Mouse (Mus musculus) heart, adult 9 months (tissue): Measurements from ENCODE around the gene Bst1.

Experiments used
- DNase-seq, 2 experiments: peaks; one replicate each; pipeline ENCODE4 v3.0.0; 2022; ENCODE audit warnings: low spot score in 2 of 2

The Bst1 gene

GRCm38 (mm10) chr5:43810427-43811062 lies 8.1 kb upstream of the Bst1 start:
- no peak for DNase-seq

- no peak for DNase-seq
Observed at GRCm38 (mm10) chr5:43814536-43814935, 4.1 kb upstream of the Bst1 start.

DNA sequence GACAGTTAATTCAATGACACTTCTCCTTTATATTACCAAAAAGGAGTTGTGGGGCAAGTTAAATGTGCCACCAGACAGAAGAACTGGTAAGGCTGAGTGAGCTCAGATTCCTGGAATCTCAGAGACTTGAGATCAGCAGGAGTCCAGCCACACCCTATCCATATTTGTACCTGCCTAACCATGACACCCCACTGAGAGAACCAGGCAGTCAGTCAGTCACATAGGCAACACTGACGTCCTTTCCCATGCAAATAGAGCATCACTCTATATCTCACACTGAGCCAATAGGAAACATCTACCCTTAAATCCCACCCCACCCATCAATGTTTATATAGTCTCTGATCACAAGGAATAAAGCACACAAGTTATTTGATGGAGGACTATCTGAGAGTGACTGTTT lies 2.9 kb upstream of the Bst1 start:
- DNase-seq, result no peak

- DNase-seq, result no peak
Observed at GRCm38 (mm10) chr5:43820785-43821184, 2.1 kb downstream of the Bst1 start.

GRCm38 (mm10) chr5:43821538-43821937 lies 2.9 kb downstream of the Bst1 start, which contains the start of gene Fbxl5:
Gene Fbxl5 (minus strand): TSS chr5:43821638.
- no peak for DNase-seq

- DNase-seq, result no peak
Observed at GRCm38 (mm10) chr5:43822199-43822598, 3.5 kb downstream of the Bst1 start.

DNA sequence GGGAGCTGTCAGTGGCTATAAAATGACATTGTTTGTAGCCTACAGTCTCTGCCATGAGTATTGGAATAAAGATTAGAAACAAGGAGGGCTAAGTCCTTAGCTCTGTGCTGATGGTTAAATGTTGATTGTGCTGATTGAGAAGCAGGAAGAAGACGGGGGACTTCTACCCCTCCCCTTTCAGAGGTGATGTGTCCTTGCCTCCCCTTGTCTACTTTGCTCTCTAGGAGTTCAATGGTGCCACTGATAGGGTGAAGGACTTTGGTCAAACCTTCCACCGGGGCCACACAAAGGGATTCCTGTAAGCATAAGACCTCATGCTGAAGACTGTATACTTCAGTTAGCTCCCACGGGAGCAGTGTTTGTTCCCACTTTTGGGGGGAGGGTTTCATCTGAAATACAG lies 4.1 kb downstream of the Bst1 start:
- DNase-seq, result no peak

GRCm38 (mm10) chr5:43824580-43824979 lies 5.9 kb downstream of the Bst1 start:
- no peak for DNase-seq

DNA sequence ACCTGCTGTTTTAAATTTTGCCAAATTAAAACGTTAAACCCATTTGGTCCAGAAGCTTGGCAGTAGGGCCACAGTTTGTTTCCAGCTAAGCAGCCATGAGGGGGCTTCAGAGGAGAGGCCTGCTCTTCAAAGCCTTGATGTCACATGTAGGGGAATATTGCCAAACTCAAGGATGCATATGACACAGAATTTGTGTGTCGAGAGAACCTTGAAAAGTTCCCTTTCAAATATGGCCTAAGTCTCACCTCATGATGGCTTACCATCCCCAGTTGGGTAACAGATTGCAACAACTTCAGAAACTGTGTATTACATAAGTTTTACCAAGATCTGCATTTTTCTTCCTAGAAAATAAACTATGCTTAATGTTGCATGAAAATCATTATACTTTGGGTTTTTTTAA lies 8.2 kb downstream of the Bst1 start:
- DNase-seq, result no peak

GRCm38 (mm10) chr5:43827366-43827765 lies 8.7 kb downstream of the Bst1 start:
- no peak for DNase-seq

DNA sequence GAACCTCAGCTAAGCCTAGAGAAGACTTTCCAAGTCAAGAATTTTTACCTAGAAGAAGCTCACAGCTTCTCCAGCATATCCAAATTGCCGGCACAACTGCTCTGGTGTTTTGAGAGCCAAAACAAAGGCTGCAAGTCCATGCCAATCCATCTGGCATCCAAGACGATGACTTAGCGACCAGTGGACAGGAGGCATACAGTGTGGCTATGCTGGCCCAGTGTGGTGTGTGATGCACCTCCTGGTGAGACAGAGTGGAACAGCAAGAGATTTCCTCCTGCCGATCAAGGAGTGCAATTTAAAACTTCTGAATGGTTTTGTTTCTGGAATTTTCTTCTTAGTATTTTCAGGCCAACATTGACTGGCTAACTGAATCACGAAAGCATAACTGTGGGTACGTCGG lies 17.9 kb downstream of the Bst1 start:
- no peak for DNase-seq

GRCm38 (mm10) chr5:43837372-43837771 lies 18.7 kb downstream of the Bst1 start:
- peak in 1 of 2 experiments; percentile 26 for DNase-seq

DNA sequence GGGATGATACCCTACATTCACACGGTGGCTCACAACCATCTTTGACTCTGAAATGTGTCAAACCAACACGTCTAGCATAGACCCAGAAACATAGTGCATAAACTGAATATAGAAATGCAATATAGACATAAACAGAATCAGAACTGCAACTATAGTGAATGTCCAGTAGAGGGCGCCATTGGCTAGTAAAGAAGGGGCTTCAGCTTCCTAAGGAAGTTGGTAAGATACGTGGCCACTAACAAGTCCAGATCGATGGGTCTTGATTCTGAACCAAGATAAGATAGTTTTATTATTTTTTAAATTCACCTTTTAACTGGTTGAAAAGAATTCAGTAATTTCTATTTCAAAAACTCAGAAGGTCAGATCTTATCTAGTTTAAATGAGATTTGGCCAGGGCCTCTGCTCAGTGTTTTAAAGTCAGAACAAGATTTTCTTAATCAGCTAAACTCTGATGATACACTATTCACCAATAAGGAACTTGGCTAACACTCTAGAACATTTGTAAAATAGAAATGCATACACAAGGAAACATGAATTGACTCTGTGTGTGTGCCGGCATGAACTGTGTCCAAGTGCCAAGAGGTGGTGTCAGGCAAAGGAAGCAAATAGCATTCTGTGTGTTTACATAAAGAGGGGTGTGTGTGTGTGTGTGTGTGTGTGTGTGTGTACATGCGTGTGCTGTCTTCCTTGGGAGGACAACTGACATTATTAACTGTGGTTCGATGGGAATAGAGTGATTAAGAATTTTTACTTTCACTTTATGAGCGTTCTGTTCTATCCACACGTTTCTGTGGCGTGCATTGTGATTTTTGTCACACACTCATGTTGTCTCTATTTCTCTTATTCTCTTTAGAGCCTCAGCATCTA lies 22.7 kb downstream of the Bst1 start:
- peak in 1 of 2 experiments; percentile 42 for DNase-seq

- peak in 1 of 2 experiments; percentile 22 for DNase-seq
Observed at GRCm38 (mm10) chr5:43842011-43842285, 23.3 kb downstream of the Bst1 start.

DNA sequence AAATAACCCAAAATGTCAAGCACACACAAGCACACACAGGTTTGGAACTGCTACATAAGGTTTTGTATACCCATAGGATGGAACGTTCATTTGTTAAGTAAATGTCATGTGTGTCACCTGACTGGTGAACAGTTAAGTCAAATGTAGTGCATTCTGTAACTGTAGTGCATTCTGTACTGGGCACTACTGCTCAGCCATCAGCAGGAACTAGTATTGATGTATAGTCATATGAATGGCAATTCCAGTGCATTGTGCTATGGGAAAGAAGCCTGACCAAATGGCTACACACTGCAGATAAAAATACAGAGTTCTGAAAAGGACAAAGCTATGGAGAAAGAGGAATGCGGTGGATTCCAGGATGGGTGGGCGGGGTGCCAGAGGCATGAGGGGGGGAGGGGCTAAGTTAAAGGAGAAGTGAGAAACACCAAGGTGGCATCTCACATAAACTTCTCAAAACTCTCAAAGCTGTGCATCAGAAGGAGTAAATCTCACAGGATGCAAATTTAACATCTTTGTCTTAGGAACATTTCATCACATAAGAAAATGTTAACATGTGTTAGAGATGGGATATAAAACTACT lies 24.0 kb downstream of the Bst1 start:
- no peak for DNase-seq

DNA sequence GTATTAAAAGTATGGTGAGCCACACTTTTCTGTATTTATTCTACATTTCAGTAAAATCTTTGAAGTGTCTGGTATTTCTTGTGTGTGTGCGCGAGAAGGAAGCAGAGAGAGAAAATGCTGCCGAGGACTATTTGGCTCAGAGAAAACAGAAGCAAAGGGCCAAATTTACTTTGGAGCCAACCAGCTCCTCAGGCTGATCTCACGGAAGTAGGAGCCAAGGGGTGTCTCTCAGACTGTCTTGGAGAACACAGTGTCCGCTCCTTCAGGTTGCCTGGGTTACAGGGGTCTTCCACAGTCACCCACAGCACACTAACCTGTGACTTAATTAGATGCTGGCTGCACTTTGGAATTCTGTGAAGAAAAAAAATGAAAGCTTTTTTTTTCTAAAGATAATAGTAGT lies 26.4 kb downstream of the Bst1 start:
- no peak for DNase-seq

DNA sequence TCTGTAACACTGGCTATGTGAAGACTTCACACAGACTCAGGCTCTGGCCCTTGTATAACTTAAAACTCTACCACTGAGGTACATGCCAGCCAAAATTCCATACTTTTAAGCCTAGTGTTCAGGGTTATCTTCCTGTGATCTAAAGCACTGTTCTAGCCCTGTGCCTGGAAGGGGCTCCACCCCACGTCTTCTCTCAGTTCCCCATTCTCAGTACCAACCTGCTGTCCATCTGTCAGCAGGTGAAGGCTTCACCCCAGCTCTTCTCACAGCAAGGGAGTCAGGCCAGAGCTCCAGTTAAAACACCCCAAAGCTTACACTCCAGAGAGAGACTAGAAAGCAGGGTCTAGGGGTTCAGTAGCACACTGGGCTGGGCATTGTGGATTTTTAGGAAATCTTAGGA lies 27.0 kb downstream of the Bst1 start:
- DNase-seq, result no peak

GRCm38 (mm10) chr5:43846227-43846626 lies 27.5 kb downstream of the Bst1 start:
- DNase-seq, result no peak

DNA sequence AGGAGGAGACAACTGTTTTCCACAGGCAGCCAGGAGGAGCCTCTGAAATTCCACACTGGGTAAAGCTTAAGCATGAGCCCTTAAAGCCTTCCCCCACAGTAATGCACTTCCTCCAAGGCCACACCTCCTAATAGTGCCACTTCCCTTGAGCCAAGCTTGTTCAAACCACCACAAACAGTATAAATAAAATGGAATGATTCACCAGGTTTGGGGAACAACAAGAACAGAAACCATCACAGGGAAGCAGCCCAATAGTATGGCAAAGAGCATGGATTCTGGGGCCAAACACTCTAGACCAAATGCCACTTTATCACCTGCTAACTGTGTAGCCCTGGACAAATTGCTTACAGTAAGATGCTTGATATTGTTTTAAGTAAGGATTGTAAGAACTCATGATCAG lies 28.9 kb downstream of the Bst1 start:
- DNase-seq, result no peak

- no peak for DNase-seq
Observed at GRCm38 (mm10) chr5:43848275-43848674, 29.6 kb downstream of the Bst1 start.

DNA sequence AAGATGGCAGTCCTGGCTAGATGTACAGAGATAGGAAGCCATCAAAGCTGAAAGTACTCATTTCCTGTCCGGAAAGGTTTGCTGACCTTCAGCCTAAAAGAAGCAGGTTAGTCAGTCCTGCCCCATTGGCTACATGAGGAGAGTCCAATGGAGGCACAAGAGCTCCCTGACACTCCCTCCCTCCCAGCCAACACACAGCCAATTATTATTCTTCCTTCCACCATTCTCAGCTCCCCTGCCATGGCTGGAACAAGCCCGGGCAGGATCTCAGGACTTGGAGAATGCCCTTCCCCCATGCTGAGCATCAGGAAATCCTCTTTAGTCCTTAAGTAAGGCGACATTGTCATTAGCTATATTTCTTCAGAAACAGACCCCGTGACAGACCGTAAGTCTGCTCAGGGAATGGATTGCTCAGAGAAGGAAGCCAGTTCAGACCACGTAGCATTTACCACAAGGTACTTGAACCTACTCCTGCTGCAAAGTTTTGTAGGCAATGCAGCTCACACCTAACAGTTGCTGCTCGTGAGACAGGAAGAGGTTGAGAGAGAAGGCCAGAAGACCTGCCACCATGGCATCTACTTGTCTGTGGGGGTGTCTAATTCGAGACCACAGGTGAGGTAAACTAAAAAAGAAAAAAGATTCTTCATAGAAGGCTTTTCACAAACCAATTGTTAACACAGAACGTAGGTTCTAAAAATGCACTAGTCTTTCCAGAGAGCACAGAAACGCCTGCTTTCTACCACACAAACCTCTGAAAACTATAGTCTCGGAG lies 34.6 kb downstream of the Bst1 start:
- DNase-seq, result no peak

- DNase-seq, result no peak
Observed at GRCm38 (mm10) chr5:43853868-43854488, 35.3 kb downstream of the Bst1 start.
